Mouse (Mus musculus) effector memory CD4-positive, alpha-beta T cell, adult 5 months (primary cell): Measurements from ENCODE around the gene 1700001C19Rik. TPM values are rescaled to one million over a fixed set of nuclear protein-coding genes. Genes with fewer than 3 reads are reported as not detected.

Source experiments
- polyA plus RNA-seq: library from polyadenylated mRNA; unstranded; fragments of 100-300 nt; shearing (Covaris generic); gene quantifications from one replicate; pipeline ENCODE4 v1.2.1, GENCODE M21; 2017

Gene 1700001C19Rik
- not detected for polyA plus RNA-seq

GRCm38 (mm10) chr17:47436907-47437547 lies at the start of gene 1700001C19Rik:
TSS of gene 1700001C19Rik (minus strand) at chr17:47437376.

GRCm38 (mm10) chr17:47436156-47436906 lies 845 bp downstream of the 1700001C19Rik start, which contains the start of gene AI661453:
TSS of gene AI661453 (plus strand) at chr17:47436615.

GRCm38 (mm10) chr17:47400451-47400850 lies 36.7 kb downstream of the 1700001C19Rik start, which contains the start of gene Guca1a:
TSS of gene Guca1a (minus strand) at chr17:47400584.

GRCm38 (mm10) chr17:47385145-47385544 lies 52.0 kb downstream of the 1700001C19Rik start, which contains the start of gene Guca1b:
TSS of gene Guca1b (plus strand) at chr17:47385393.

GRCm38 (mm10) chr17:47368401-47369086 lies 68.6 kb downstream of the 1700001C19Rik start, which contains the start of gene Mrps10:
TSS of gene Mrps10 (plus strand) at chr17:47368887.

Other genes with a start within 250 kb of the 1700001C19Rik start
- gene Mrps10, start 68.5 kb downstream of the 1700001C19Rik start, polyA plus RNA-seq, result 24.6 TPM
- gene Guca1b, start 52.0 kb downstream of the 1700001C19Rik start, polyA plus RNA-seq, result 1.0 TPM
- not detected for gene Guca1a, start 36.8 kb downstream of the 1700001C19Rik start, polyA plus RNA-seq
- gene AI661453, start 761 bp downstream of the 1700001C19Rik start, polyA plus RNA-seq, result not detected
- gene Taf8, start 64.9 kb upstream of the 1700001C19Rik start, polyA plus RNA-seq, result 52.6 TPM
- 245 TPM for gene Ccnd3, start 67.7 kb upstream of the 1700001C19Rik start, polyA plus RNA-seq
- gene Bysl, start 174.1 kb upstream of the 1700001C19Rik start, polyA plus RNA-seq, result 30.8 TPM
- 53.4 TPM for gene Med20, start 174.2 kb upstream of the 1700001C19Rik start, polyA plus RNA-seq
- gene Gm20517, start 174.2 kb upstream of the 1700001C19Rik start, polyA plus RNA-seq, result 1.6 TPM
- gene Usp49, start 193.3 kb upstream of the 1700001C19Rik start, polyA plus RNA-seq, result 3.2 TPM